Mouse (Mus musculus) mesoderm, embryonic 11.5 days (tissue): ENCODE measurements at regions not wholly inside any gene's neighbourhood (a gene's known extent, or its start where the extent isn't known, plus 50 kb on each side); places are given as distances from the start of the nearest gene placed in this dataset.

Experiments used
- DNase-seq: peaks from one replicate; pipeline ENCODE4 v3.0.0-alpha.2; 2012; ENCODE audit warnings: low read depth, low spot score

GRCm38 (mm10) chr1:20669769-20670168, 51.9 kb upstream of the Pkhd1 start:
- no peak for DNase-seq

DNA sequence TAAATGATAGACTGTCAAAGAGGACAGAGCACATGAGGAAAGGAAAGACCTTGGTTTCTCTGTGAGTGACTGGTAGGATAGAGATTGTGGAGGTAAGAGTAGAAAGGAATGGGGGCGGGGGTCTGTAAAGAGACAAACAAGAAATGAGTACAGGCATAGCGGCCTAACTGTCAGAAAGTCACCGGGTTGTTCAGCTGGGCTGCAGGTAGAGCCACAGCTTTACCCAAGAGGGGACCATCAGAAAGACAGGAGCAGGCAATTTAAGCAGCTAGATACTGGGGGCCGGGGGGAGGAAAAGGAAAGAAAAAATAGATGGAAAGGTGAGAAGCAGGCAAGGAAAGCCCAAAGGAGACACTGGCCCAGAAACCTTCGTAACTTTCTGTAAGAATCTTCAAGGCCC, 52.6 kb upstream of the Pkhd1 start:
- DNase-seq = no peak

DNA sequence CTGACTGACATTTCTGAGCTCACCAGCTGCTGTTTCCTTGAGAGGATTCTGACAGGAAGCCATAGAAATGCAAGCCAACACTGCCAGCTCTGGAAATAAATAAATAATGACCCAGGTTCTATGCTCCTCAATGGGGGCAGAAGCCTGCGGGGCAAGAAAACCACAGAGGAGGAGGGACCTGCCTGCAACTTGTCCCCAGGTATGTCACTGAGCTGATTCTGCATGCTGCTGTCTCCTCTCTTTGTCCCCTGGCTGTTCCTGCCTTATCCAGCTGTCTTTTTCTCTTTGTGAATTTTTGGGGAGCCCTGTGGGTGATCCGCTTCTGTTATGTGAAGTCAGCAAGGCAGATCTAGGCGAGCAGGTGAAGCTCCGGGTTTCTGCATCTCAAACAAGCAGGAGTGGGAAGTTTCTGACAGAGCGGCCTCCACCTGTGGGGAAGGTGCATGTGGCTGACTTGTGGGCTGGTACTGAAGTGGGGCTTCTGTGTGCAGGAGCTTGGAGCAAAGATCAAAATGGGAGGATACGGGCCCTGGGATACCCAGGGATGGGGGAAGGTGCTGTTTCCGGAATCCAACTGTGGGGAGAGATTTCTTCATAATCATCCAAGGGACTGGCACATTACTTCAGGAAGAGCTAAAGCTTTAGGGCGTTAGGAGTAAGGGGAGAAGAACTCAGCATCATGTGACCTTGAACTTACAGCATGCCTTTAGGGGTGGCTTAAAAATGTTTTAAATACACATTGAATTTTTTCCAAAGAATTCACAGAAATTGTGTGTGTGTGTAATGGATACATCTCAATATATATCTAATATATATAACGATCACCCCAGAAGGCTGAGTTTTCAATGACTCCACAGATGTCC, 53.3 kb upstream of the Pkhd1 start:
- no peak for DNase-seq

DNA sequence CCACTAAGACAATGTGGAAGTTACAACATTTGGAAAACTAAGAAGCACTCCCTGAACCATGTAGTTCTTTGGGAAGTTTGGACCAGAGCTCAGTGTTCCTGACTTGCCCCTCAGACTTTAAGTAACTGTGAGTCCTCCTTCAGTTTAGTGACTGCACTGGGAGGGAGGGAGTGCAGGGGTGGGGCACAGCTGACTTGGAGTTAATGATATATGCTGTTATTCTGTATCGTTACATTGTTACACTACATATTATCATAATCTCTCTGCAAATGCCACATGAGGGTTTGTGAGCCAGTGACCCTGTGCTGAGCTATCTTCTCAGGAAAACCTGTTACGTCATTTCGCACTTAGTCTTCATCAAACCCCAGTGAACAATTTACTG, 53.9 kb upstream of the Pkhd1 start:
- no peak for DNase-seq

DNA sequence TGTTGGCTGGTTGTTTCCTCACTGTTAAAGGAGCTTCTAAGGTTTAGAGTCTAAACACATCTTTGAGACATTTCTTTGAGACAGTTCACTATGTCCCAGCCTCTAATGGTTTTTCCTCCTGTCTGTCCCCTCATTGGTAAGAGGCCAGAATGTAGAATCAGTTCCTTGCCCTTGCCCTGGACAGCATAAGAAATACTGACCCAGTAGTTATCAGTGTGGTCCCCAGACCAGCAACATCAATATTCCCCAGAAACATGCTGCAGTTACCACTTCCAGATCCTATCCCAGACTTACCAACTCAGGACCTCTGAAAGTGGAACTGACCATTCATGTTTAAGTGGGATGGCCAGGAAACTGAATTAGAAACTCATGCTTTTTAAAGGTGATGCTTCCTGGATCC, 54.4 kb upstream of the Pkhd1 start:
- no peak for DNase-seq

DNA sequence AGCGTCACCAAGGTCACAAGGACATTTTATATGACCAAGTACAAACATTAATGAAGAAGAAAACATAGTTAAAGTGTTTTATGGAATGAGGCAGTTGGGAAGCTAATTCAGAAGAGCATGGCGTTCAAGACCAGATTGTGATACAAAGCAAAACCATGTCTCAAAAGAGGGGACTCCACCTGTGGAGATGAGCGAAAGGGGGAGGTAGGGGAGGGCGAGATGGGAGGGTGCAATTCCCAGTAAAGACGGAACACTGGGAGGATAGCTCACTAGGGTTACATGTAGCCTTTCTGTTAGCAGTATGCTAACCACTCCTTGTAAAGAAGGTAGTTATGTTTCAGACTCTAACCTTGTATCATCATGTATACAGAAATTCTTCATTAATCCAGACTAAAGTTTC, 55.1 kb upstream of the Pkhd1 start:
- DNase-seq = no peak

DNA sequence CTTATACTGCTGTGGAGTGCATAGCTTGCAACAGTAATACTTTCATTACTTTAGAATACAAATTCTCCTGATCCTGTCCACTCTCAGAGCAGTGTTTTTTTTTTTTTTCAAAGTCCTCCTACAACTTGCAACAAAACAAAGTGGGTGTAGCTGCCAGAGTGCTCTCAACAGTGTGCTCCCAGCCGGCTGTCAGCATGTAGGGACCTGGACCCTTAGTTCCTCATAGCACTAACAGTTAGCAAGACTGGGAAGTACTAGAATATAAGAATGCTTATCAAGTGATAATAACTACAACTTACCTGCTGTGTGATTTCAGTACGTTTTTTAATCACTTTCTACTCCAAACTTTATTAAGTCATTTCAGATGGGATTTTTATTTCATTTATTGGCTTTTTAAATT, 55.5 kb upstream of the Pkhd1 start:
- no peak for DNase-seq

DNA sequence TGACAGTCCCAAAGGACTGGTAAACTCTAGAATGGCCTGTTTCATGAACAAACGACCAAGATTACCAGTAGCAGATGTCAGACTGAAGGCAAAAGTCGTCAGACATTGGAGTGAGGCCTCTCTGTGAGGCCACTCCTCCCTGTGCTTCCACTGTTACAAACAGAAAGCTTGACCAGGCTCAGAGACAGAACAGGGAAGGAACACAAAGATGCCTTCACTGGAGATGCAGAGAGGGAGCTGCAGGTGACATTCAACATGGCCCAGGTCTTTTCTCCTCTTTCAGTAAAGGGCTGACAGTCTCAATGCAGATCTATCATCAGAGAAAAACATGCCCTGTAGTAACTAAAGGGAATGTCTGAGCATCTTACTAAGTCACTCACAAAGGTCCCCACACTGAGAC, 56.1 kb upstream of the Il17a start:
- DNase-seq = no peak

GRCm38 (mm10) chr1:20677987-20678386, 52.7 kb upstream of the Il17a start:
- peak; percentile 57 for DNase-seq

GRCm38 (mm10) chr1:20678823-20679222, 51.9 kb upstream of the Il17a start:
- no peak for DNase-seq

DNA sequence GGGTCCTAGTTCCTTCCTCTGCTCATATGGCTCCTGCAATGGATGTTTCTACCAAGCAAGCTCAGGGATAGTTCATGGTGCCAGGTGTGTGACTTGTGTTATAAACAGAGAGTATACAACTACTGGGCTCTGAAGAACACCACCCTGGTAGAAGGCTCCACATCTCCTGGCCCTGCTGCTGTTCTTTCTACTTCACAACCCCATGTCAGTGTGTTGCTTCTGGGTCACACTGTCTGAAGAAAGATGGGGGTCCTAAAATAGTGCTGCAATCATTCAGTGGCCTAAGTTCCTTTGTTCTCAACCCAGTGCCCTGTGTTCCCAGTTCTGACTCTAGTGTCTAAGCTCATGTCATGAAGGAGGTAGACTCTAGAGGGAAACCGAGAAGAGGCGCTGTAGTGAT, 51.4 kb upstream of the Il17a start:
- DNase-seq = no peak

GRCm38 (mm10) chr1:20679744-20680341, 50.9 kb upstream of the Il17a start:
- no peak for DNase-seq

- DNase-seq = no peak
These were observed 50.2 kb upstream of the Il17a start for GRCm38 (mm10) chr1:20680553-20680952.
